Mouse (Mus musculus) CH12.LX (cell line): Measurements from ENCODE around the gene Dpf1.

Source experiments
- BHLHE40 ChIP-seq: IDR thresholded peaks from 2 replicates; pipeline ENCODE4 v1.6.1; 2011; ENCODE audit warnings: mild to moderate bottlenecking, low read depth, low read length, improper control_type of control experiment
- POLR2A ChIP-seq: IDR thresholded peaks from 2 replicates; pipeline ENCODE4 v1.6.1; 2011; ENCODE audit warnings: low read depth, mild to moderate bottlenecking, improper control_type of control experiment, low read length

DNA sequence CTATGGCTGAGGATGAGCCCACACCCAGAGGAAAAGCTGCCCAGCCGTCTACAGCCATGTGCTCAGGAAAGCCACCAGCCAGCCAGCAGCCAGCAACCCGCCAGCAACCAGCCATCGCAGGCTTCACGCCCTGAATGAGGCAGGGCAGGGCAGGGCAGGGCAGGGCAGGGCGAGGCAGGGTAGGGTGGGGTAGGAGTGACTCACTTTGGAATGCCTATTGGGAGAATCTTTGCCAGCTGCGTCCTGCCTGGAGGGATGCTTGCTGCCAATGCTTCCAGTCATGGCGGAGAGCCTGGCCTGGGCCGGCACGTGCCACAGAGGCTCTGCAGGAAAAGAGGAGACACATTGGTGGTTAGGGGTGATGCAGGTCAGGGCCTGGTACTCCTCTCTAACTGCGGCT is 46.7 kb downstream of the Dpf1 start:
- TF ChIP-seq BHLHE40 (no peak), POLR2A (no peak)
